Comparison of ENCODE assay signal across 11 mouse cellular contexts in genomic region chr7:25690051-25690450, GRCm38 (mm10). TPM values are rescaled to one million over a fixed set of nuclear protein-coding genes. Genes with fewer than 3 reads are reported as not detected.
A peak's percentile ranks its signal among the peaks of the same experiment; 100 is the strongest.
DNase-seq lines count a peak whose midpoint lies in the region; ATAC-seq and TF ChIP-seq lines count a peak whose summit lies in the region.
"Had no signal": no experiment of that assay in that cellular context is flagged by ENCODE, and none has a peak within 500 bp of the region (broad histone marks: within the 10 kb centered on the region; RNA-seq: fewer than 3 reads in every experiment).

No protein-coding gene starts in this region.

- no peak overlapping the region for H3K9ac ChIP-seq in forebrain, postnatal 0 days
- H3K9ac ChIP-seq in lung, embryonic 16.5 days (ENCODE audit: low read length): peak overlapping the region; percentile 90; the same call in 1 of the 2 replicates
- H3K9ac ChIP-seq in hindbrain, embryonic 16.5 days (ENCODE audit: low read depth, low read length): no peak overlapping the region
- H3K9ac ChIP-seq in neural tube, embryonic 12.5 days: no peak overlapping the region
- H3K9ac ChIP-seq: forebrain, embryonic 12.5 days had no signal

- peaks cover 4% of the 10 kb centered on the region; the same call in 1 of the 2 replicates for H3K9me3 ChIP-seq in forebrain, embryonic 10.5 days
- H3K9me3 ChIP-seq in forebrain, postnatal 0 days (ENCODE audit: low read length): no peaks in the 10 kb centered on the region
- H3K9me3 ChIP-seq in lung, embryonic 16.5 days (ENCODE audit: control insufficient read depth, low read length): no peaks in the 10 kb centered on the region
- H3K9me3 ChIP-seq in hindbrain, embryonic 16.5 days (ENCODE audit: control insufficient read depth, low read length): peaks cover 3% of the 10 kb centered on the region; the same call in 1 of the 2 replicates
- no peaks in the 10 kb centered on the region for H3K9me3 ChIP-seq in neural tube, embryonic 12.5 days
- H3K9me3 ChIP-seq: forebrain, embryonic 12.5 days had no signal

- ATAC-seq in forebrain, postnatal 0 days: no peak
- ATAC-seq in lung, embryonic 16.5 days (ENCODE audit: low read depth): no peak
- ATAC-seq in hindbrain, embryonic 16.5 days: no peak
- no peak for ATAC-seq in neural tube, embryonic 12.5 days (ENCODE audit: low FRiP score, low read depth)

- no peak overlapping the region for H3K4me2 ChIP-seq in forebrain, postnatal 0 days (ENCODE audit: low read depth)
- peak overlapping the region; percentile 95 for H3K4me2 ChIP-seq in lung, embryonic 16.5 days (ENCODE audit: low read depth, low read length)
- H3K4me2 ChIP-seq in hindbrain, embryonic 16.5 days (ENCODE audit: low read length): peak overlapping the region; percentile 66; the same call in 1 of the 2 replicates
- peak overlapping the region; percentile 79; the same call in 1 of the 2 replicates for H3K4me2 ChIP-seq in neural tube, embryonic 12.5 days (replicated peaks)

- no peaks in the 10 kb centered on the region for H3K36me3 ChIP-seq in forebrain, embryonic 10.5 days (replicated peaks)
- no peaks in the 10 kb centered on the region for H3K36me3 ChIP-seq in forebrain, postnatal 0 days (ENCODE audit: insufficient read depth)
- no peaks in the 10 kb centered on the region; the same call in 1 of the 2 replicates for H3K36me3 ChIP-seq in lung, embryonic 16.5 days (ENCODE audit: control insufficient read depth, insufficient read depth, low read length)
- no peaks in the 10 kb centered on the region for H3K36me3 ChIP-seq in hindbrain, embryonic 16.5 days (ENCODE audit: control insufficient read depth, insufficient read depth, low read length)
- H3K36me3 ChIP-seq in neural tube, embryonic 12.5 days: no peaks in the 10 kb centered on the region
- H3K36me3 ChIP-seq: forebrain, embryonic 12.5 days had no signal

- no peak for TF ChIP-seq CTCF in forebrain, postnatal 0 days (IDR thresholded peaks at IDR 0.05; ENCODE audit: low read depth)

- peaks cover 49% of the 10 kb centered on the region for H3K4me1 ChIP-seq in forebrain, embryonic 10.5 days
- peaks cover 6% of the 10 kb centered on the region; the same call in 1 of the 2 replicates for H3K4me1 ChIP-seq in forebrain, postnatal 0 days (ENCODE audit: insufficient read depth)
- H3K4me1 ChIP-seq in lung, embryonic 16.5 days (replicated peaks; ENCODE audit: control insufficient read depth, insufficient read depth, low read length): peaks cover 22% of the 10 kb centered on the region
- H3K4me1 ChIP-seq in hindbrain, embryonic 16.5 days (ENCODE audit: control insufficient read depth, insufficient read depth, low read depth, low read length): peaks cover 28% of the 10 kb centered on the region
- peaks cover 32% of the 10 kb centered on the region for H3K4me1 ChIP-seq in neural tube, embryonic 12.5 days

- no peak overlapping the region for H3K27ac ChIP-seq in forebrain, embryonic 10.5 days
- H3K27ac ChIP-seq in forebrain, postnatal 0 days (ENCODE audit: low read depth, low read length): no peak overlapping the region
- peak overlapping the region; percentile 13; the same call in 1 of the 2 replicates for H3K27ac ChIP-seq in lung, embryonic 16.5 days (ENCODE audit: low read length)
- no peak overlapping the region for H3K27ac ChIP-seq in hindbrain, embryonic 16.5 days (ENCODE audit: low read depth, low read length)
- H3K27ac ChIP-seq in neural tube, embryonic 12.5 days: no peak overlapping the region
- H3K27ac ChIP-seq: forebrain, embryonic 12.5 days had no signal

- DNase-seq in forebrain, embryonic 10.5 days (ENCODE audit: extremely low spot score, low spot score): no peak
- no peak for DNase-seq in forebrain, postnatal 0 days
- no peak for DNase-seq in lung, postnatal 25 days (ENCODE audit: low spot score)
- DNase-seq in ovary, postnatal 10 days (ENCODE audit: low spot score): no peak
- DNase-seq in adrenal gland, adult (ENCODE audit: inconsistent age in 2 of 2, low spot score in 1 of 2): no peak
- DNase-seq: lung, postnatal 10 days; right cerebral cortex, adult 18-20 months had no signal

- H3K27me3 ChIP-seq in forebrain, embryonic 10.5 days (ENCODE audit: poor library complexity, severe bottlenecking): peaks cover 70% of the 10 kb centered on the region
- peaks cover 53% of the 10 kb centered on the region for H3K27me3 ChIP-seq in forebrain, postnatal 0 days (ENCODE audit: insufficient read depth, low read length)
- peaks cover 5% of the 10 kb centered on the region for H3K27me3 ChIP-seq in lung, embryonic 16.5 days (ENCODE audit: control insufficient read depth, insufficient read depth, low read depth, low read length)
- H3K27me3 ChIP-seq in hindbrain, embryonic 16.5 days (replicated peaks; ENCODE audit: control insufficient read depth, insufficient read depth, low read length): peaks cover 48% of the 10 kb centered on the region
- peaks cover 65% of the 10 kb centered on the region for H3K27me3 ChIP-seq in neural tube, embryonic 12.5 days (replicated peaks)

- H3K4me3 ChIP-seq in forebrain, embryonic 10.5 days: peak overlapping the region; percentile 64
- H3K4me3 ChIP-seq in forebrain, postnatal 0 days (ENCODE audit: low read depth, low read length): no peak overlapping the region
- peak overlapping the region; percentile 81 for H3K4me3 ChIP-seq in lung, embryonic 16.5 days (ENCODE audit: low read length)
- H3K4me3 ChIP-seq in hindbrain, embryonic 16.5 days (ENCODE audit: low read length): no peak overlapping the region
- no peak overlapping the region for H3K4me3 ChIP-seq in neural tube, embryonic 12.5 days

- WGBS in forebrain, embryonic 10.5 days: 37% methylated on average over 5 of the region's 5 CpGs
- 44% methylated on average over 5 of the region's 5 CpGs for WGBS in forebrain, postnatal 0 days
- 35% methylated on average over 5 of the region's 5 CpGs for WGBS in lung, embryonic 16.5 days
- WGBS in hindbrain, embryonic 16.5 days: 32% methylated on average over 5 of the region's 5 CpGs
- 27% methylated on average over 5 of the region's 5 CpGs for WGBS in neural tube, embryonic 12.5 days

RNA-seq across cellular contexts. Expression of gene Tgfb1, which starts 3.2 kb away (rescaled TPM):
- 0.89 and 1.2 TPM in 2 replicates for polyA plus RNA-seq in forebrain, embryonic 10.5 days (2016; fragmentation: Nextera tagmentation; extraction: Ambion mirVana)
- 1.6 and 3.1 TPM in 2 replicates for total RNA-seq in forebrain, postnatal 0 days (2014; rRNA removed)
- 0.39 and 0.56 TPM in 2 replicates for polyA plus RNA-seq in forebrain, postnatal 0 days (2015; fragmentation: Nextera tagmentation; extraction: Ambion mirVana)
- 3.1 and 3.4 TPM in 2 replicates for polyA plus RNA-seq in lung, embryonic 16.5 days (2015; fragmentation: Nextera tagmentation; extraction: Ambion mirVana)
- polyA plus RNA-seq in hindbrain, embryonic 16.5 days (2015; fragmentation: Nextera tagmentation; extraction: Ambion mirVana): 0.63 and 1.2 TPM in 2 replicates
- polyA plus RNA-seq in neural tube, embryonic 12.5 days (2016; fragmentation: Nextera tagmentation; extraction: Ambion mirVana): 2.4 and 2.6 TPM in 2 replicates

RNA-seq across cellular contexts. Expression of gene B9d2, which starts 9.5 kb away (rescaled TPM):
- 36.9 and 38.1 TPM in 2 replicates for polyA plus RNA-seq in forebrain, embryonic 10.5 days (2016; fragmentation: Nextera tagmentation; extraction: Ambion mirVana)
- 15.7 and 15.8 TPM in 2 replicates for total RNA-seq in forebrain, postnatal 0 days (2014; rRNA removed)
- 58.2 and 60.1 TPM in 2 replicates for polyA plus RNA-seq in forebrain, postnatal 0 days (2015; fragmentation: Nextera tagmentation; extraction: Ambion mirVana)
- polyA plus RNA-seq in lung, embryonic 16.5 days (2015; fragmentation: Nextera tagmentation; extraction: Ambion mirVana): 33.1 and 35.8 TPM in 2 replicates
- polyA plus RNA-seq in hindbrain, embryonic 16.5 days (2015; fragmentation: Nextera tagmentation; extraction: Ambion mirVana): 48.4 and 49.8 TPM in 2 replicates
- 34.8 and 35.7 TPM in 2 replicates for polyA plus RNA-seq in neural tube, embryonic 12.5 days (2016; fragmentation: Nextera tagmentation; extraction: Ambion mirVana)

RNA-seq across cellular contexts. Expression of gene Tmem91, which starts 15.1 kb away (rescaled TPM):
- polyA plus RNA-seq in forebrain, embryonic 10.5 days (2016; fragmentation: Nextera tagmentation; extraction: Ambion mirVana): 2.2 and 3.2 TPM in 2 replicates
- total RNA-seq in forebrain, postnatal 0 days (2014; rRNA removed): 32.8 and 40.3 TPM in 2 replicates
- 40.9 and 61.4 TPM in 2 replicates for polyA plus RNA-seq in forebrain, postnatal 0 days (2015; fragmentation: Nextera tagmentation; extraction: Ambion mirVana)
- polyA plus RNA-seq in lung, embryonic 16.5 days (2015; fragmentation: Nextera tagmentation; extraction: Ambion mirVana): 3.6 and 3.9 TPM in 2 replicates
- 101 and 129 TPM in 2 replicates for polyA plus RNA-seq in hindbrain, embryonic 16.5 days (2015; fragmentation: Nextera tagmentation; extraction: Ambion mirVana)
- polyA plus RNA-seq in neural tube, embryonic 12.5 days (2016; fragmentation: Nextera tagmentation; extraction: Ambion mirVana): 3.4 and 5.7 TPM in 2 replicates

RNA-seq across cellular contexts. Expression of gene Ccdc97, which starts 28.8 kb away (rescaled TPM):
- 28.7 and 29.6 TPM in 2 replicates for polyA plus RNA-seq in forebrain, embryonic 10.5 days (2016; fragmentation: Nextera tagmentation; extraction: Ambion mirVana)
- 21.1 and 37.6 TPM in 2 replicates for total RNA-seq in forebrain, postnatal 0 days (2014; rRNA removed)
- polyA plus RNA-seq in forebrain, postnatal 0 days (2015; fragmentation: Nextera tagmentation; extraction: Ambion mirVana): 31.7 and 32.0 TPM in 2 replicates
- polyA plus RNA-seq in lung, embryonic 16.5 days (2015; fragmentation: Nextera tagmentation; extraction: Ambion mirVana): 21.1 and 24.9 TPM in 2 replicates
- 29.3 and 40.1 TPM in 2 replicates for polyA plus RNA-seq in hindbrain, embryonic 16.5 days (2015; fragmentation: Nextera tagmentation; extraction: Ambion mirVana)
- 31.3 and 34.0 TPM in 2 replicates for polyA plus RNA-seq in neural tube, embryonic 12.5 days (2016; fragmentation: Nextera tagmentation; extraction: Ambion mirVana)

RNA-seq across cellular contexts. Expression of gene Exosc5, which starts 31.1 kb away (rescaled TPM):
- 81.0 and 82.1 TPM in 2 replicates for polyA plus RNA-seq in forebrain, embryonic 10.5 days (2016; fragmentation: Nextera tagmentation; extraction: Ambion mirVana)
- total RNA-seq in forebrain, postnatal 0 days (2014; rRNA removed): 22.9 and 24.9 TPM in 2 replicates
- polyA plus RNA-seq in forebrain, postnatal 0 days (2015; fragmentation: Nextera tagmentation; extraction: Ambion mirVana): 33.9 and 35.2 TPM in 2 replicates
- polyA plus RNA-seq in lung, embryonic 16.5 days (2015; fragmentation: Nextera tagmentation; extraction: Ambion mirVana): 70.6 and 71.2 TPM in 2 replicates
- polyA plus RNA-seq in hindbrain, embryonic 16.5 days (2015; fragmentation: Nextera tagmentation; extraction: Ambion mirVana): 39.5 and 42.9 TPM in 2 replicates
- 54.7 and 55.2 TPM in 2 replicates for polyA plus RNA-seq in neural tube, embryonic 12.5 days (2016; fragmentation: Nextera tagmentation; extraction: Ambion mirVana)

Comparison
In these comparisons a context has a peak if more than half of its experiments do, and no peak if none do; other contexts are left out.
1. H3K4me3 ChIP-seq: peak in forebrain, embryonic 10.5 days (single experiment) and lung, embryonic 16.5 days (single experiment); none in forebrain, postnatal 0 days (single experiment), hindbrain, embryonic 16.5 days (single experiment) and neural tube, embryonic 12.5 days (single experiment).